Mouse (Mus musculus) cerebellum, adult (tissue): Measurements from ENCODE around the gene Ssx9.
"Not testable (repeated sequence)": the region's sequence is repeated elsewhere in the genome, so short reads cannot be mapped to it uniquely, and the experiment has no call there.

ENCODE experiments used
- ATAC-seq: cut with Nextera tagmentation; 2 replicates; pipeline ENCODE4 v1.9.2; 2017; ENCODE audit warnings: mild to moderate bottlenecking, moderate library complexity, mixed read lengths; ENCODE audit not compliant: insufficient number of reproducible peaks, low FRiP score, low TSS enrichment

Gene Ssx9

DNA sequence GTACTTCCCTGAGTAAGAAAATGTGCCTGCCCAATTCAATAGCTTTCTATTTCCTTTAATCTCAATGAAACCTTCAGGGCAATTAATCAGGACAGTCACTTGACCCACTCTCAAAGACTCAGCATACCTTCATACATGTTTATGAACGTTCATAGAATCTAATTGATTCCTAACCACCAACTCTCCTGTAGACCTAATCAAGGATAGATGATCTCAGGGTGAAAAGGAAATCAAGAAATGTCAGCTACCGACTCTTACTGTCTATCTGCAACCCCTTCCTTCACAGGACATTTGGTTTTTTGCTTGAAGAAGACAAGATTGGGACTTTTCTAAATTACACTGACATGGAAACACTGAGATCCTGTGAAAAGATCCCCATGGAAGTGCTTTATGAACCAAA, at the start of gene Ssx9:
Gene Ssx9, plus strand, starts transcription at position 301 of the 400 bp plus-strand sequence.
- ATAC-seq = not testable (repeated sequence)

DNA sequence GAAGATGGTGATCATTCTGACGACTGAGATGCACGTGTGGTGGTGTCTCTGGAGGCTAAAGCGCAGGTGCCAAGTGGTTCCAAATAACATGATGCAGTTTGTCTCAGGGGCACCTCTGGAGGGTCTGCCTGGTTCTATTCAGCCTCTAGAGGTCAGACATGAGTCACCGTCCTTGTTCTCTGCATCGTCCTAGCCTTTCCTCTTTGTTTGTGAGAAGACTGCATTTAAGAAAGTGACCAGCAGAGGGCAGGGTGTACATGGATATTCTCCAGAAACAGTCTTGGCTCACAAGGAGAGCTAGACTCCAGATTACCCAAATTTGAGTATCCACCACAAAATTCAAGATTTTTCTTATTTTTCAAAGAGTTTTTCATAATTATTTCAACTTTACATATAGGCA, 15.3 kb upstream of the Ssx9 start:
- ATAC-seq = no peak

DNA sequence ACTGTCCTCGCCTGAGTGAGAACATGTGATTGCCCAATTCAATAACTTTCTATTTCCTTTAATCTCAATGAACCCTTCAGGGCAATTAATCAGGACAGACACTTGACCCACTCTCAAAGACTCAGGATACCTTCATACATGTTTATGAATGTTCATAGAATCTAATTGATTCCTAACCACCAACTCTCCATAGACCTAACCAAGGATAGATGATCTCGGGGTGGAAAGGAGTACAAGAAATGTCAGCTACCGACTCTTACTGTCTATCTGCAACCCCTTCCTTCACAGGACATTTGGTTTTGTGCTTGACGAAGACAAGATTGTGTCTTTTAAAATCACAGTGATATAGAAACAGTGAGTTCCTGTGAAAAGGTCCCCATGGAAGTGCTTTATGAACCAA, 55.2 kb downstream of the Ssx9 start, which contains the start of gene Ssxb5:
Gene Ssxb5, plus strand, starts transcription at position 301 of the 400 bp plus-strand sequence.
- ATAC-seq = not testable (repeated sequence)
